Mouse (Mus musculus) liver, postnatal 0 days (tissue): ENCODE data around the gene Hpgd.

Source experiments
- CTCF ChIP-seq: sonication (generic); IDR thresholded peaks from 2 replicates; pipeline ENCODE4 v1.5.1; 2016; ENCODE audit warnings: antibody characterized with exemption, low read depth
- EP300 ChIP-seq: IDR thresholded peaks from 2 replicates; pipeline ENCODE4 v1.6.1; 2016; ENCODE audit warnings: antibody characterized with exemption, low read depth, mild to moderate bottlenecking

GRCm38 (mm10) chr8:56284957-56285356 is 9.4 kb upstream of the Hpgd start:
- TF ChIP-seq EP300 (no peak), CTCF (no peak)
